Mouse (Mus musculus): ENCODE measurements at regions not wholly inside any gene's neighbourhood (a gene's known extent, or its start where the extent isn't known, plus 50 kb on each side); places are given as distances from the start of the nearest gene placed in this dataset.
"Not testable (repeated sequence)": the region's sequence is repeated elsewhere in the genome, so short reads cannot be mapped to it uniquely, and the experiment has no call there.

DNA sequence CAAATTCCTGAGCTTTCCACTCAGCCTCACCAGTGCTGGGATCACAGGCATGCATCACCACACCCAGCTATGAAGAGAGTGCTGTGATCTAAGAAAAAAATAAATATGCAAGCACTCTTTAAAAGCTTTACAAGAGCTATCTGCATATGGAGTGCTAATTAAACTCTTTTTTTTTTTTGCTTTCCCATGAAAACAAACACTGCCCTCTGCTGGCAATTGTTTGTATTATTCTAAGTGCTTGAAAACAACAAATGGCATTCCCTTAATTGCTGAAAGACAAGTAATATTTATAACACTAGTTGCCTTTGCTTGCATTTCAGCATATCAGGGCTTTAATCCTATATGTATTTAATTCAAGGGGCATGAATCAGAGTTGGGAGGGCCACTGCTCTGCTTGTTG, 91.8 kb downstream of the 5730507C01Rik start:
- H3K36me3 ChIP-seq (ENCODE audit: control insufficient read depth, insufficient read depth, low read length); H3K27me3 ChIP-seq (ENCODE audit: control insufficient read depth, insufficient read depth, low read length); DNase-seq (ENCODE audit: low spot score): not testable (repeated sequence)

DNA sequence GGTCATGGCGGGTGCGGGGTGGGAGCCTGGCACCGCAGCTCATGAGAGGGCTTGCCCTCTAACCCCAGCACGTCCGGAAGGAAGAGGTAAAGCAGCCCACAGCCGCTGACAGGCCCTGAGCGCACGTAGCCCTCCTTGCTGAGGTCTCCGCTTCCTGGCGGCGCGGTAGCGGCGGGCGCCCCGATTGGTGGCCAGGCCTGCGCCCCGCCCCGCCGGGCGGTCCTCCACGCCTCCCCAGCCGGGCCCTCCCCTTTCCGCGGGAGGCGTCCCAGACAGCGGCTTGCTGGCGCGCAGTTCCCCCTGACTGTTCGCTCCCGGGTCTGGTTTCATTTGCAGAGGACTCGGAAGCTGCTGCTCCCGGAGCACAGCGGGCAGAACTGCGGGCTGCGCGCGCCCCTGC, 95.5 kb downstream of the 5730507C01Rik start:
- under 1% methylated on average over 38 of the region's 38 CpGs for WGBS

More for the DNA sequence above, 91.8 kb downstream of the 5730507C01Rik start:
- not testable (repeated sequence) for H3K27ac ChIP-seq (replicated peaks; ENCODE audit: low read depth, low read length); H3K4me2 ChIP-seq (ENCODE audit: low read depth, severe bottlenecking); H3K4me1 ChIP-seq (ENCODE audit: control insufficient read depth, insufficient read depth, low read length); H3K9ac ChIP-seq (ENCODE audit: low read length); H3K4me3 ChIP-seq (ENCODE audit: low read depth, low read length); ATAC-seq (ENCODE audit: insufficient number of reproducible peaks, low FRiP score, low TSS enrichment, low read depth); H3K9me3 ChIP-seq (ENCODE audit: control insufficient read depth, low read length)

DNA sequence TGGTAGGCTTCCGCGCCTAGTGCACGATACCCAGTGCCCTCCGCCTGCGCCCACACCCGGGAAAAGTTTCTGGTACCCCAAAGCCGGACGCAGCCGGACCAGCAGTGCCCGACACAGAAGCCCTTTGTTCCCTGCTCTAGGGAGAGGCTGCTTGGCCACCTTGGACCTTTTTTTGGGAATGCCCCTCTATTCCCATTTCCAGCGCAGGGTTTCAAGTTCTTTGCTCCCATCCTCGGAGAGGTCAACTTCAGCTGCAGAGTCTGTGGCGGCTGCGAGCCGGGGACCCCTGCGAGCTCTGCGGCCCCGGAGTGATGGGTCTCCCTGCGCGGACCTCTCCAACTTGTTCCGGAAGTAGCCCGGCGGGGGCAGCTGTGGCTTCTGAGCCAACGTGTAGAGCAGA, 96.3 kb downstream of the 5730507C01Rik start:
- 2% methylated on average over 18 of the region's 24 CpGs for WGBS

More for the DNA sequence above, 95.5 kb downstream of the 5730507C01Rik start:
- no peaks in the 10 kb centered on the region for H3K9me3 ChIP-seq (ENCODE audit: control insufficient read depth, low read length)
- no peaks in the 10 kb centered on the region for H3K36me3 ChIP-seq (ENCODE audit: control insufficient read depth, insufficient read depth, low read length)
- H3K4me2 ChIP-seq (ENCODE audit: low read depth, severe bottlenecking), result peak overlapping the region; percentile 35; the same call in 1 of the 2 replicates
- H3K9ac ChIP-seq (ENCODE audit: low read length), result peak overlapping the region; percentile 72
- no peaks in the 10 kb centered on the region for H3K4me1 ChIP-seq (ENCODE audit: control insufficient read depth, insufficient read depth, low read length)
- no peaks in the 10 kb centered on the region for H3K27me3 ChIP-seq (ENCODE audit: control insufficient read depth, insufficient read depth, low read length)
- DNase-seq (ENCODE audit: low spot score), result peak; percentile 87
- peak overlapping the region; percentile 70; the same call in 1 of the 2 replicates for H3K27ac ChIP-seq (replicated peaks; ENCODE audit: low read depth, low read length)
- peak; percentile 88; the same call in 1 of the 2 replicates for ATAC-seq (ENCODE audit: insufficient number of reproducible peaks, low FRiP score, low TSS enrichment, low read depth)
- peak overlapping the region; percentile 47 for H3K4me3 ChIP-seq (ENCODE audit: low read depth, low read length)

More for the DNA sequence above, 96.3 kb downstream of the 5730507C01Rik start:
- not testable (repeated sequence) for H3K4me1 ChIP-seq (ENCODE audit: control insufficient read depth, insufficient read depth, low read length); ATAC-seq (ENCODE audit: insufficient number of reproducible peaks, low FRiP score, low TSS enrichment, low read depth); H3K27ac ChIP-seq (replicated peaks; ENCODE audit: low read depth, low read length); H3K36me3 ChIP-seq (ENCODE audit: control insufficient read depth, insufficient read depth, low read length); H3K27me3 ChIP-seq (ENCODE audit: control insufficient read depth, insufficient read depth, low read length); H3K9me3 ChIP-seq (ENCODE audit: control insufficient read depth, low read length)
- peak overlapping the region; percentile 72; the same call in 1 of the 2 replicates for H3K9ac ChIP-seq (ENCODE audit: low read length)
- peak; percentile 29 for DNase-seq (ENCODE audit: low spot score)
- H3K4me3 ChIP-seq (ENCODE audit: low read depth, low read length), result peak overlapping the region; percentile 47
- peak overlapping the region; percentile 35; the same call in 1 of the 2 replicates for H3K4me2 ChIP-seq (ENCODE audit: low read depth, severe bottlenecking)

Data from limb, embryonic 11.5 days (tissue).